Mouse (Mus musculus): ENCODE measurements around the gene A730009L09Rik. TPM values are rescaled to one million over a fixed set of nuclear protein-coding genes. Genes with fewer than 3 reads are reported as not detected.

A730009L09Rik gene
- polyA plus RNA-seq, 1 experiment from 2014 or later = not detected

- Histone ChIP-seq H3K27ac (no peak overlapping the region), H3K9me3 (replicated peaks) (no peaks in the 10 kb centered on the region), H3K4me2 (no peak overlapping the region), H3K27me3 (no peaks in the 10 kb centered on the region), H3K9ac (no peak overlapping the region), H3K4me1 (no peaks in the 10 kb centered on the region), H3K36me3 (ENCODE audit: poor library complexity, severe bottlenecking) (no peaks in the 10 kb centered on the region), H3K4me3 (no peak overlapping the region)
- WGBS = 95% methylated on average over 11 of the region's 11 CpGs
- no peak for ATAC-seq
Measured at GRCm38 (mm10) chr16:84521975-84522635, 7.2 kb downstream of the A730009L09Rik start.

GRCm38 (mm10) chr16:84523061-84523460, 8.1 kb downstream of the A730009L09Rik start:
- no peak for ATAC-seq
- H3K9me3 ChIP-seq (replicated peaks) = no peaks in the 10 kb centered on the region
- WGBS = 88% methylated on average over 5 of the region's 5 CpGs

GRCm38 (mm10) chr16:84527375-84527774, 12.5 kb downstream of the A730009L09Rik start:
- WGBS = 66% methylated on average over 11 of the region's 11 CpGs
- Histone ChIP-seq H3K4me2 (no peak overlapping the region), H3K36me3 (ENCODE audit: poor library complexity, severe bottlenecking) (no peaks in the 10 kb centered on the region), H3K4me3 (no peak overlapping the region), H3K9me3 (replicated peaks) (no peaks in the 10 kb centered on the region), H3K27me3 (no peaks in the 10 kb centered on the region), H3K27ac (no peak overlapping the region), H3K4me1 (no peaks in the 10 kb centered on the region), H3K9ac (no peak overlapping the region)
- ATAC-seq = no peak

More at GRCm38 (mm10) chr16:84523061-84523460, 8.1 kb downstream of the A730009L09Rik start:
- no peak overlapping the region for H3K9ac ChIP-seq
- H3K27ac ChIP-seq = no peak overlapping the region
- H3K4me3 ChIP-seq = no peak overlapping the region
- H3K27me3 ChIP-seq = no peaks in the 10 kb centered on the region
- no peak overlapping the region for H3K4me2 ChIP-seq
- H3K4me1 ChIP-seq = no peaks in the 10 kb centered on the region
- H3K36me3 ChIP-seq (ENCODE audit: poor library complexity, severe bottlenecking) = no peaks in the 10 kb centered on the region

- WGBS = 91% methylated on average over 3 of the region's 3 CpGs
- Histone ChIP-seq H3K27ac (no peak overlapping the region), H3K36me3 (ENCODE audit: poor library complexity, severe bottlenecking) (no peaks in the 10 kb centered on the region), H3K9ac (no peak overlapping the region), H3K9me3 (replicated peaks) (no peaks in the 10 kb centered on the region), H3K4me2 (no peak overlapping the region), H3K4me1 (no peaks in the 10 kb centered on the region), H3K27me3 (no peaks in the 10 kb centered on the region), H3K4me3 (no peak overlapping the region)
- no peak for ATAC-seq
Measured at GRCm38 (mm10) chr16:84532803-84533202, 17.9 kb downstream of the A730009L09Rik start.

- no peak overlapping the region for H3K27ac ChIP-seq
- no peaks in the 10 kb centered on the region for H3K4me1 ChIP-seq
- H3K27me3 ChIP-seq = no peaks in the 10 kb centered on the region
- 91% methylated on average over 4 of the region's 4 CpGs for WGBS
- H3K9ac ChIP-seq = no peak overlapping the region
- no peaks in the 10 kb centered on the region for H3K9me3 ChIP-seq (replicated peaks)
- ATAC-seq = no peak
- no peak overlapping the region for H3K4me2 ChIP-seq
- H3K36me3 ChIP-seq (ENCODE audit: poor library complexity, severe bottlenecking) = no peaks in the 10 kb centered on the region
- H3K4me3 ChIP-seq = no peak overlapping the region
Measured at GRCm38 (mm10) chr16:84546059-84546458, 31.1 kb downstream of the A730009L09Rik start.

GRCm38 (mm10) chr16:84549122-84549521, 34.2 kb downstream of the A730009L09Rik start:
- H3K9ac ChIP-seq = no peak overlapping the region
- no peaks in the 10 kb centered on the region for H3K27me3 ChIP-seq
- H3K36me3 ChIP-seq (ENCODE audit: poor library complexity, severe bottlenecking) = no peaks in the 10 kb centered on the region
- no peak for ATAC-seq
- no peaks in the 10 kb centered on the region for H3K4me1 ChIP-seq
- WGBS = 70% methylated on average over 9 of the region's 9 CpGs
- no peaks in the 10 kb centered on the region for H3K9me3 ChIP-seq (replicated peaks)
- H3K4me3 ChIP-seq = no peak overlapping the region
- H3K27ac ChIP-seq = no peak overlapping the region
- no peak overlapping the region for H3K4me2 ChIP-seq

- no peaks in the 10 kb centered on the region; the same call in 1 of the 2 replicates for H3K9me3 ChIP-seq (replicated peaks)
- H3K27me3 ChIP-seq = no peaks in the 10 kb centered on the region
- no peak for ATAC-seq
- no peak overlapping the region for H3K4me2 ChIP-seq
- H3K27ac ChIP-seq = no peak overlapping the region
- no peak overlapping the region for H3K4me3 ChIP-seq
- whole genome bisulfite sequencing = 84% methylated on average over 5 of the region's 5 CpGs
- peaks cover 7% of the 10 kb centered on the region for H3K4me1 ChIP-seq
- H3K36me3 ChIP-seq (ENCODE audit: poor library complexity, severe bottlenecking) = no peaks in the 10 kb centered on the region
- no peak overlapping the region for H3K9ac ChIP-seq
Measured at GRCm38 (mm10) chr16:84550445-84550844, 35.5 kb downstream of the A730009L09Rik start.

GRCm38 (mm10) chr16:84553981-84554380, 39.1 kb downstream of the A730009L09Rik start:
- H3K4me1 ChIP-seq = peaks cover 7% of the 10 kb centered on the region
- no peak overlapping the region for H3K27ac ChIP-seq
- no peaks in the 10 kb centered on the region for H3K36me3 ChIP-seq (ENCODE audit: poor library complexity, severe bottlenecking)
- H3K9ac ChIP-seq = no peak overlapping the region
- no peaks in the 10 kb centered on the region; the same call in 1 of the 2 replicates for H3K9me3 ChIP-seq (replicated peaks)
- ATAC-seq = no peak
- H3K4me2 ChIP-seq = no peak overlapping the region
- 91% methylated on average over 13 of the region's 13 CpGs for WGBS
- no peaks in the 10 kb centered on the region for H3K27me3 ChIP-seq
- no peak overlapping the region for H3K4me3 ChIP-seq

- Histone ChIP-seq H3K9ac (no peak overlapping the region), H3K9me3 (replicated peaks) (no peaks in the 10 kb centered on the region; the same call in 1 of the 2 replicates), H3K36me3 (ENCODE audit: poor library complexity, severe bottlenecking) (no peaks in the 10 kb centered on the region), H3K4me3 (no peak overlapping the region), H3K4me1 (peaks cover 7% of the 10 kb centered on the region), H3K27me3 (no peaks in the 10 kb centered on the region), H3K27ac (no peak overlapping the region), H3K4me2 (peak overlapping the region; percentile 16; the same call in 1 of the 2 replicates)
- WGBS = 58% methylated on average over 20 of the region's 20 CpGs
- no peak for ATAC-seq
Measured at GRCm38 (mm10) chr16:84558113-84558917, 43.4 kb downstream of the A730009L09Rik start.

GRCm38 (mm10) chr16:84559569-84560278, 44.8 kb downstream of the A730009L09Rik start:
- Histone ChIP-seq H3K4me1 (peaks cover 7% of the 10 kb centered on the region), H3K36me3 (ENCODE audit: poor library complexity, severe bottlenecking) (no peaks in the 10 kb centered on the region), H3K27me3 (no peaks in the 10 kb centered on the region), H3K9me3 (replicated peaks) (no peaks in the 10 kb centered on the region; the same call in 1 of the 2 replicates), H3K4me3 (no peak overlapping the region), H3K27ac (no peak overlapping the region), H3K9ac (no peak overlapping the region), H3K4me2 (peak overlapping the region; percentile 39)
- WGBS = 15% methylated on average over 9 of the region's 9 CpGs
- ATAC-seq = peak; percentile 19; the same call in 1 of the 2 replicates

- Histone ChIP-seq H3K4me2 (peak overlapping the region; percentile 39), H3K9ac (no peak overlapping the region), H3K36me3 (ENCODE audit: poor library complexity, severe bottlenecking) (no peaks in the 10 kb centered on the region), H3K4me3 (no peak overlapping the region), H3K27ac (no peak overlapping the region), H3K27me3 (no peaks in the 10 kb centered on the region), H3K4me1 (0 out of 2 replicates have a peak, but pooled peaks cover 2% of the 10 kb centered on the region), H3K9me3 (replicated peaks) (no peaks in the 10 kb centered on the region; the same call in 1 of the 2 replicates)
- 38% methylated on average over 7 of the region's 7 CpGs for WGBS
- ATAC-seq = peak; percentile 43; the same call in 1 of the 2 replicates
Measured at GRCm38 (mm10) chr16:84560279-84560602, 45.3 kb downstream of the A730009L09Rik start.
